Mouse (Mus musculus) megakaryocyte progenitor cell, adult 5-6 weeks (primary cell): ENCODE measurements around the gene Utp14b. TPM values are rescaled to one million over a fixed set of nuclear protein-coding genes. Genes with fewer than 3 reads are reported as not detected.

Source experiments
- ATAC-seq: replicated peaks from 2 replicates; pipeline ENCODE4 v1.8.0; 2016; ENCODE audit warnings: mild to moderate bottlenecking, moderate TSS enrichment, inconsistent platforms; ENCODE audit not compliant: poor library complexity
- total RNA-seq, 2 experiments: library from RNA; stranded (forward) in 1 of 2; stranded (reverse) in 1 of 2; fragments of 157-497, 149-512 nt in 1 of 2; fragments of 200-1000 nt in 1 of 2; gene quantifications; 2 replicates each; pipeline versions ENCODE4 v1.2.3 to v1.2.4; 2015 to 2017

The Utp14b gene
- total RNA-seq, 2 experiments from 2014 or later: 6.2 to 10.3 TPM

- ATAC-seq: peak; percentile 51
These were observed 26.3 kb downstream of the Utp14b start for GRCm38 (mm10) chr1:78684128-78684527.

GRCm38 (mm10) chr1:78686872-78687271 is 29.0 kb downstream of the Utp14b start:
- peak; percentile 83 for ATAC-seq

GRCm38 (mm10) chr1:78688149-78688548 is 30.3 kb downstream of the Utp14b start:
- ATAC-seq: no peak

- ATAC-seq: peak; percentile 71
These were observed 36.8 kb downstream of the Utp14b start for GRCm38 (mm10) chr1:78694503-78695258.

GRCm38 (mm10) chr1:78696305-78696704 is 38.5 kb downstream of the Utp14b start:
- peak; percentile 58; the same call in 1 of the 2 replicates for ATAC-seq

GRCm38 (mm10) chr1:78696903-78697302 is 39.1 kb downstream of the Utp14b start:
- no peak for ATAC-seq

GRCm38 (mm10) chr1:78698138-78698537 is 40.3 kb downstream of the Utp14b start:
- ATAC-seq: no peak

- no peak for ATAC-seq
These were observed 43.9 kb downstream of the Utp14b start for GRCm38 (mm10) chr1:78701740-78702139.

GRCm38 (mm10) chr1:78702282-78702963 is 44.6 kb downstream of the Utp14b start:
- peak; percentile 82 for ATAC-seq

- peak; percentile 92 for ATAC-seq
These were observed 45.1 kb downstream of the Utp14b start for GRCm38 (mm10) chr1:78702964-78703285.

GRCm38 (mm10) chr1:78706338-78706737 is 48.5 kb downstream of the Utp14b start:
- no peak for ATAC-seq

GRCm38 (mm10) chr1:78707280-78707679 is 49.4 kb downstream of the Utp14b start:
- ATAC-seq: no peak

GRCm38 (mm10) chr1:78710026-78710425 is 52.2 kb downstream of the Utp14b start:
- ATAC-seq: no peak

- ATAC-seq: peak; percentile 20; the same call in 1 of the 2 replicates
These were observed 52.9 kb downstream of the Utp14b start for GRCm38 (mm10) chr1:78710613-78711329.

Other genes starting within 250 kb of the Utp14b start
- gene Farsb, start 169.1 kb upstream of the Utp14b start, total RNA-seq (2015): 92.8 and 136 TPM in 2 replicates
- 62.8 and 73.3 TPM in 2 replicates for gene Farsb, start 169.1 kb upstream of the Utp14b start, total RNA-seq (2017)
- not detected in 2 replicates for gene Mogat1, start 147.0 kb upstream of the Utp14b start, total RNA-seq (2015)
- not detected in 2 replicates for gene Mogat1, start 147.0 kb upstream of the Utp14b start, total RNA-seq (2017)
- not detected in 2 replicates for gene BC035947, start 145.9 kb upstream of the Utp14b start, total RNA-seq (2015)
- not detected in 2 replicates for gene BC035947, start 145.9 kb upstream of the Utp14b start, total RNA-seq (2017)
- gene Acsl3, start 213 bp upstream of the Utp14b start, total RNA-seq (2015): 11.1 and 14.2 TPM in 2 replicates
- 37.3 and 55.9 TPM in 2 replicates for gene Acsl3, start 213 bp upstream of the Utp14b start, total RNA-seq (2017)
- not detected in 2 replicates for gene Kcne4, start 158.7 kb downstream of the Utp14b start, total RNA-seq (2015)
- not detected in 2 replicates for gene Kcne4, start 158.7 kb downstream of the Utp14b start, total RNA-seq (2017)